Mouse (Mus musculus): ENCODE results near the gene Med21.

- TF ChIP-seq CTCF (IDR thresholded peaks at IDR 0.05; ENCODE audit: low read depth) = peak; percentile 63
- TF ChIP-seq EP300 (IDR thresholded peaks at IDR 0.05; ENCODE audit: low read depth) = no peak
Observed at GRCm38 (mm10) chr6:146642276-146643183, at the start of gene Med21, which contains the start of gene Tm7sf3.

All from liver, embryonic 14.5 days (tissue).